Mouse (Mus musculus): ENCODE data around the gene Rnf38.

- TF ChIP-seq CTCF (IDR thresholded peaks at IDR 0.05; ENCODE audit: borderline replicate concordance, insufficient read depth, low read depth, low read length): no peak
- no peak for TF ChIP-seq POLR2A (IDR thresholded peaks at IDR 0.05; ENCODE audit: borderline replicate concordance, insufficient read depth, low read length)
Measured at GRCm38 (mm10) chr4:44107339-44107738, 126.2 kb downstream of the Rnf38 start.

All from cerebellum, adult 2 months (tissue).